Mouse (Mus musculus) left cerebral cortex, adult 2 months (tissue): Measurements from ENCODE around the gene Alk. TPM values are rescaled to one million over a fixed set of nuclear protein-coding genes. Genes with fewer than 3 reads are reported as not detected.
"Not testable (repeated sequence)": the region's sequence is repeated elsewhere in the genome, so short reads cannot be mapped to it uniquely, and the experiment has no call there.

Experiments used
- DNase-seq, 2 experiments: peaks; one replicate each; pipeline ENCODE4 v3.0.0; 2021 to 2022; ENCODE audit warnings: low spot score in 2 of 2, mixed read lengths in 1 of 2; ENCODE audit errors: extremely low spot score in 1 of 2
- H3K27ac ChIP-seq: fragments of 200-600 bp; 2 replicates; pipeline ENCODE4 v1.8.1; 2022
- H3K4me3 ChIP-seq: fragments of 200-600 bp; 2 replicates; pipeline ENCODE4 v1.8.1; 2022
- CTCF ChIP-seq: fragments of 200-600 bp; IDR thresholded peaks from 2 replicates; pipeline ENCODE4 v1.8.1; 2022; ENCODE audit warnings: antibody characterized with exemption, mild to moderate bottlenecking, moderate library complexity
- intact Hi-C: fragments of 180-260 bp; cut with DNase I; formaldehyde crosslinking; loops from one replicate; pipeline ENCODE4 v1.15.1; 2025
- total RNA-seq, 2 experiments: library from RNA; stranded (reverse); gene quantifications; 2 replicates each; pipeline ENCODE4 v1.2.3; 2021

Alk gene
- total RNA-seq, 2 experiments from 2014 or later: 8.5 to 9.0 TPM

- intact Hi-C loops: loop anchor here (10.0 kb wide), 1 partner anchor 862 kb away; no protein-coding TSS in a partner anchor
- TF ChIP-seq CTCF: no peak
- no peak for DNase-seq
- no peak overlapping the region for H3K4me3 ChIP-seq
- H3K27ac ChIP-seq: no peak overlapping the region
These were observed 78.1 kb downstream of the Alk start for GRCm38 (mm10) chr17:72526356-72526755.

GRCm38 (mm10) chr17:72524839-72525238 lies 79.6 kb downstream of the Alk start:
- intact Hi-C loops: loop anchor here (10.0 kb wide), 1 partner anchor 860 kb away; no protein-coding TSS in a partner anchor
- no peak for DNase-seq
- Histone ChIP-seq H3K27ac (no peak overlapping the region), H3K4me3 (no peak overlapping the region)
- no peak for TF ChIP-seq CTCF

DNA sequence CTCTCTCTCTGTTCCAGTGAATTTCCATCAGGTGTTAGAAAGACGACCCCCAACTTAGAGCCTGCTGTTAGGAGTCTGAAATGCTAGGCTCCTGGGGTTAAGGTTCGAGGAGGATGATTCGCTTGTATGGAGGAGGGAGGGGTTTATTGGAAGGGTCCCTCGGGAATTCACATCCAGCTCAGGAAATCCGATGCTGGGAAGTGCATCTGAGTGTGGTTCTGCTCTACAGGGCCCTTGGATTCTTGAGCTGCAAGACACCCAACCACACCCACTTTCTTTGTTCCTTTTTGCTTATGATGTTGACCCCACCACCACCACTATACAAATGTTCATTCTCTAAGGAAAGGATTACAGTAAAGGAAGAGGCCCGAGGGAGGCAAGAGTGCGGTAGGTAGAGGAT lies 81.4 kb downstream of the Alk start:
- intact Hi-C loops: loop anchor here (2.0 to 10.0 kb wide), 2 partner anchors 204 to 858 kb away; no protein-coding TSS in a partner anchor
- Histone ChIP-seq H3K27ac (no peak overlapping the region), H3K4me3 (no peak overlapping the region)
- DNase-seq: no peak
- TF ChIP-seq CTCF: no peak

DNA sequence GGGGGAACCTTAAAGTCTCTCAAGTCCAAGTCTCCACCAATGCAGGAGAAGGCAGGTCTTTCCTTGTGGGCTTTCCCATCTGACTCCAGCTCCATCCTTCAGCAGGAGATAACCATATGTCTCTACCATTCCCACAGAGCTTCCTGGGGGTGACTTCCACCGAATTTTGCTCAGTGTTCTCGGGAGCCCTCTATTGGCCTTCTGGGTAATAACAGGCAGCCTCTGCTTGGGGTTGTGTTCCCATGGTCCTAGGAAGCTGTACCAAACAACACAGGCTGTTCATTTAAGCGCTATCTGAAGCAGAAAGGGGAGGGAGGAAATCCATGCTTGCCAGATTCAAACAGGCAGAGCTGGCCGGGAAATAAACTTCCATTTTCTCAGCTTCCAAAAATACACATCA lies 82.0 kb downstream of the Alk start:
- Histone ChIP-seq H3K27ac (no peak overlapping the region), H3K4me3 (no peak overlapping the region)
- TF ChIP-seq CTCF: peak; percentile 88
- intact Hi-C loops: loop anchor here (1.0 to 10.0 kb wide), 3 partner anchors 204 to 858 kb away; no protein-coding TSS in a partner anchor
- peak; percentile 70 for DNase-seq

- intact Hi-C loops: loop anchor here (10.0 kb wide), 1 partner anchor 857 kb away; no protein-coding TSS in a partner anchor
- H3K4me3 ChIP-seq: no peak overlapping the region
- DNase-seq: no peak
- no peak for TF ChIP-seq CTCF
- no peak overlapping the region for H3K27ac ChIP-seq
These were observed 83.1 kb downstream of the Alk start for GRCm38 (mm10) chr17:72521353-72521752.

DNA sequence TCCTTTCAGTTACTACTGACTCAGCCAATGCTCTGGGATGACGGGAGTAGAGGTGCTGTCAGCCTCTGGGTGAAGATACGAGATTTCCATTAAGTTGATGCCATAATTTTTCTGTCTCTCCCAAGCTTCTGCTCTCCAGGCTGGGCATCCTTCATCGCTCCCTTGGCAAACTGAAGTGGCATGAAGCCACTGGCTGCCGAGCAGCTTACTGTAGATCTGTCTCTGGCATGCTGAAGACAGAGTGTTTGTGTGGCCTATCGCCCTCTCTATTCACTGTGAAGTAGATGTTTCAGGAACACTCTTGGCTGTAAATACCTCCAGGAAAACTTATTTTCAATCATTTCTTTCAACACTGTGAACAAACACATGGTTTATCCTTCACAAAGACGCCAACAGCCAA lies 93.7 kb downstream of the Alk start:
- intact Hi-C loops: no loop called here
- DNase-seq: no peak
- no peak overlapping the region for H3K27ac ChIP-seq
- H3K4me3 ChIP-seq: no peak overlapping the region
- no peak for TF ChIP-seq CTCF

GRCm38 (mm10) chr17:72508678-72509394 lies 95.6 kb downstream of the Alk start:
- intact Hi-C loops: no loop called here
- DNase-seq: no peak

GRCm38 (mm10) chr17:72505213-72505612 lies 99.2 kb downstream of the Alk start:
- no peak overlapping the region for H3K4me3 ChIP-seq
- no peak for TF ChIP-seq CTCF
- intact Hi-C loops: no loop called here
- DNase-seq: peak in 1 of 2 experiments; percentile 14
- no peak overlapping the region for H3K27ac ChIP-seq

More at GRCm38 (mm10) chr17:72508678-72509394, 95.6 kb downstream of the Alk start:
- H3K27ac ChIP-seq: no peak overlapping the region
- H3K4me3 ChIP-seq: no peak overlapping the region
- TF ChIP-seq CTCF: no peak

DNA sequence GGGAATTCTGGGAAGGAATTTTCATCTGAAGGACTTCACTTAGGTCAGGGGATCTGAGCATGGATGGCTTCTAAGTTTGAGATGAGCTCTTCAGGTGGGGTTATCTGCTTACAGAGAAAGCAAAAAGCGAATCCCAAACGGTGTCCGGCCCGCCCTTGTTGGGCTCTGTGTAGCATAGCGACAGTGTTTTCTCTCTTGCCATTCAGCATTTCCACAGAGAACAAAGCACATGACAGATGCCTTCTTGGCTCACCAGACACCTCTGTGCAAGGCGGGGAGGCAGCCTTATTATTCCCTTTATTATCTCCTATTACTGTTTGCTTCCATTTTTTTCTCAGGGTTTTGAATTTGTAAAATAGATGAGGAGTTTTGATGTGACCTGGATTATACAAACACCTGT lies 99.8 kb downstream of the Alk start:
- no peak overlapping the region for H3K4me3 ChIP-seq
- no peak overlapping the region for H3K27ac ChIP-seq
- no peak for TF ChIP-seq CTCF
- intact Hi-C loops: no loop called here
- no peak for DNase-seq

DNA sequence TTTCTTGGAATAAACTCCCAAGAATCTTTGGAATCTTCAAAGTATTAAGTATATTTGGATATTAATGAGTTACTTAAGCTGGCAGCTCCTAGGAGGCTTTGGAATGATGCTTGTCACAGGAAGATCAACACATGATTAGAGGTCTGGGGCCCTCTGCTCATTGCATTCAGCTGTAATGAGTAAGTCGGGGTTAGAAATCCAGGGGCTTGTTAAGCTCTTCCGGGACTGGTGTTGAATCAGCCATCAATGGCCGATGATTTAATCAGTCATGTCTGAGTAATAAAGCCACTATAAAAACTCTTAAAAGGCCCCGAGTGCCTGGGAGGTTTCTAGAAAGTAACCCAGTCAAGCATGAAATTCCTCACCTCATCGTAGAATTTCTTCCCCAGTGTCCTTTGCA lies 109.0 kb downstream of the Alk start:
- no peak for DNase-seq
- no peak overlapping the region for H3K4me3 ChIP-seq
- no peak overlapping the region for H3K27ac ChIP-seq
- no peak for TF ChIP-seq CTCF
- intact Hi-C loops: no loop called here

GRCm38 (mm10) chr17:72485623-72486022 lies 118.8 kb downstream of the Alk start:
- peak in 1 of 2 experiments; percentile 32 for DNase-seq
- Histone ChIP-seq H3K4me3 (no peak overlapping the region), H3K27ac (no peak overlapping the region)
- intact Hi-C loops: no loop called here
- TF ChIP-seq CTCF: no peak

DNA sequence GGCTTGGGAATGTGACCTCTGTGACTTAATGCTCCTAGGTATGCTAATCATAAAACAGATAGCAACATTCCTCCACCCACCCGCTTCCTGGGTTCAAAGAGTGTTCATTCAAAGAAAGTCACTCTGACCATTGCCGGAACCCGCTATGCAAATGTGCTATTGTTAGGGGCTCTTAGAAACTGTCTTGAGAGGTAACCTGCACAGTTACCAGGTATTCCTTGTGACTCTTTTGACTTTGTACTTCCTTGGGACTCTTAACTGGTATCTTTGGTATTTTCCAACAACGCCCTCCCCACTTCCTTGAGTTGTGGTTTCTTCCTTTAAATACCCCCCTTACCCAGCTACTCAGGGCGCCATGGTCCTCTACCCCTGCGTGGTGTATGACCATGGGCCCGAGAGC lies 125.2 kb downstream of the Alk start:
- H3K4me3 ChIP-seq, intact Hi-C loops, DNase-seq, H3K27ac ChIP-seq: not testable (repeated sequence)

DNA sequence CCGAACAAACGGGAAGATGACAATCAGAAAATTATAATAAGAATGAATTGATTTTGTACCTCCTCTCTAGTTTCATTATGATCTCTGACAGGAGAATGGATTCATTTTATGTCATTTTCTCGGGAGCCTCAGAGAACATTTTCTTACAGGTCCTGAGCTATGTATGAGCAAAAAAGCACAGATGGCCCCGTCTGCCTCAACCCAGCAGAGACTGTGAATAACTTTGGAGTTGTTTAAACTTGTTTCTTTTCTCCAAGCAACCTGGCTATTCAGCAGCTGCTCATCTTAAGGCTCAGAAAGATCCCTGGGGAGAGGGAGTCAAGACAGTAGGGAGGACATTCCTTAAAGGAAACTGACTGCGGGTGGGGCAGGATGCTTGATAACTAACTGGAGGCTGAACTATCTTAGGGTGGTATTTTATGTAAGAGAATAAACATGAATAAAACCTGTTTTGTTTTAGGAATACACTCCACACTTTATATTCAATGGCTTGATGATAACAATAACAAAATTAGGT lies 126.5 kb downstream of the Alk start:
- no peak for DNase-seq
- no peak for TF ChIP-seq CTCF
- intact Hi-C loops: no loop called here
- Histone ChIP-seq H3K27ac (no peak overlapping the region), H3K4me3 (no peak overlapping the region)
